Mouse (Mus musculus) CD8-positive naive resting alpha-beta T cell, adult 2 months (primary cell): ENCODE measurements around the gene Cacna1c.
"Not testable (repeated sequence)": the region's sequence is repeated elsewhere in the genome, so short reads cannot be mapped to it uniquely, and the experiment has no call there.

Experiments used
- DNase-seq, 2 experiments: peaks; one replicate each; pipeline ENCODE4 v3.0.0; 2022; ENCODE audit warnings: low read depth in 2 of 2, low spot score in 2 of 2

Gene Cacna1c

GRCm38 (mm10) chr6:119213375-119213774 is 17.2 kb upstream of the Cacna1c start:
- no peak for DNase-seq

- DNase-seq = not testable (repeated sequence)
These were observed 9.8 kb upstream of the Cacna1c start for GRCm38 (mm10) chr6:119206006-119206405.

GRCm38 (mm10) chr6:119204915-119205314 is 8.7 kb upstream of the Cacna1c start:
- DNase-seq = no peak

DNA sequence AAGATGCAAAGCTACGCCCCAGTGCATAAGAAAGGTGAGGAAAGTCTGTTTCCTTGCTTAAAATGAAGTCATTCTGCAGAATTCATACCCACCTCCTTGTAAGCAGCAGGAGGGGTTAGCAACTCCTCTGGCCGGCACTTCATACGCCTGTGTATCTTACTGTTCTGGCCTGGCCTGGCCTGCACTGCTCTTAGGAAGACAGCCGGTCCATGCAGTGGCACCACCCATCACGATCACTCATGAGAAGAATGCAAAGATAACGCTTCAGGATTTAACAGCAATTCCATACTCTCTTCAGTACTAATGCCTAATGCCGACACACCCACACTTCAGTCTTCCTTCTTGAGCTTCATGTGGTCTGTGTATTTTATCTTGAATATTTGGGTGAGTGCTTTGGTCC is 8.1 kb upstream of the Cacna1c start:
- no peak for DNase-seq

- no peak for DNase-seq
These were observed 5.4 kb upstream of the Cacna1c start for GRCm38 (mm10) chr6:119201575-119201974.

GRCm38 (mm10) chr6:119200362-119200761 is 4.1 kb upstream of the Cacna1c start:
- no peak for DNase-seq

DNA sequence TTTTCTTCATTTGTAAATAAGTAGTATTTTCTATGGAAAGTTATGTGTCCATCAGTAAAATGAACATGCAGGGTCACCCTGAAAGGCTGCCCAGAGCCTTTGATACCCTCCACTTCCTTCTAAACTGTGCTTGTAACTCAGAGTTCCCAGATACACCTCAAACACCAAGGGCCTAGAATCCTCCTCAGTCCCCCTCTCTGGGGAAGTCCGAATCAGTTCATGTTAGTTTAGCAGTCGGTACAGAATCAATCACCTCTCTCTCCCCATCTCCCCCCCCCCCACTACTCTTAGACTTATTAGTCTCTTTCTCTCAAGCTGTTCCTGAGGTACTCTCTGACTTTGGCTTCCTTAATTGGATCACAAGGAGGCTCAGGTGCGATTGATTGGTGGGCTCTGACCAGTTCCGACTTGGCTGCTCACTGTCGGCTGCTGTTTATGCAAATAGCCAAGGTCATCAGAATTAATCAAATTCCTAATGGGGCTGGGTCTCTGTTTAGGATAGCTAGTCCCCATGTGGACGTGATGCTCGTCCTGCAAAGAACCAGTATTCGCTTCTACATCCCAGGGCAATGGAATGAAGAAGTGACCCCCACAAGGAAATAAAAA is 3.2 kb upstream of the Cacna1c start:
- DNase-seq = no peak

- DNase-seq = no peak
These were observed 2.5 kb upstream of the Cacna1c start for GRCm38 (mm10) chr6:119198534-119199273.

GRCm38 (mm10) chr6:119194601-119195000 is 1.6 kb downstream of the Cacna1c start:
- no peak for DNase-seq

GRCm38 (mm10) chr6:119194161-119194560 is 2.1 kb downstream of the Cacna1c start:
- no peak for DNase-seq

GRCm38 (mm10) chr6:119193571-119194154 is 2.6 kb downstream of the Cacna1c start:
- no peak for DNase-seq

DNA sequence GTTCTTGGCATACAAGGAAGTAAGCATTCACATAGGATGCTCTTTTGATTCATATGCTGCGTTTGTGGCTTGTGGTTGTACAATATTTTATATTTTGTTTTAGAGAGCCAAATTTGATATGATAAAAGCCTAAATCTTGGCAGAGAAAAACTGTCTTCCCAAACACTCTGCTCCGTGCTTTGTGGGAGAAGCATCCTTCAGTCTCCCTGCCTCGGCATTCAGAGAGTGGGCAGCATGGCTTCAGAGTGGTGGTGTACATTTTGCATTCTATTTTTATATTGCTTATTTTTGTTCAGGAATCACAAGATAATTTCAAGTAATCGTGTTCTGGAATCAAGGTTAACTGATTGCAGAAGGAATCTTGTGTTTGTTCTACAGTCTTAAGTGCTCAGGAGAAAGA is 4.7 kb downstream of the Cacna1c start:
- DNase-seq = no peak

DNA sequence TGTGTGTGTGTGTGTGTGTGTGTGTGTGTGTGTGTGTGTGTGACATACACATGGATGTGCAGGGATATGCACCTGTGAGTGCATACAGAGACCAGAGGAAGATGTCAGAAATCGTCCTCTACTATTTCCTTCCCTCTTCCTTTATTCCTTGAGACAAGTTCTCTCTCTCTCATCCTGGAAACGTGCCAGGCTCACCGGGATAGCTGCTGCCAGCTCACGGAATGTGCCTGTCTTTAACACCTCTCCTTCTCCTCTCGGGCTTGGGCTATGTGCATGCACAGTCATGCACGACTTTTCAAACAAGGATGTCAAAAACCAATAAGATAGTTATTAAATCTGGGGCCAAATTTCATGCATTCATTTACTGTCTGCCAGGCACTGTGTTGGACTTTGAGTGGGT is 8.6 kb downstream of the Cacna1c start:
- no peak for DNase-seq

DNA sequence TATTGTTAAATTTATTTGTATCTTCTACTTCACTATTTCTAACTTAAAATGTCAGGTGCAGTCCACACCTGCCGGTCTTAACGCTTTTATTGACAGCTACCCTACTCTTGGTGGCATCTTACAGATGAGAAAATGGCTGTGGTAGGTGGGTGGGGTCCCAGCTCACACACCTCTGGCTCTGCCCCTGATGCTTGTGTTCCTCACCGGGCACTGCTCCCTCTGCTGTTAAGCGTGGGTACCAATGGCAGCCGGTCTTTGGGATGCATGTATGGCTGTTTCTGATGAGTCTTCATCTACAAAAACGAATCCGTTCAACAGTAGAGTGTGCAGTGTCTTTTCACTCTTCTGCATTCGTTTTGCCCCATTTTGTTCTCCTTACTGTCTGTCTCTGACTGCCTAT is 9.6 kb downstream of the Cacna1c start:
- DNase-seq = no peak

DNA sequence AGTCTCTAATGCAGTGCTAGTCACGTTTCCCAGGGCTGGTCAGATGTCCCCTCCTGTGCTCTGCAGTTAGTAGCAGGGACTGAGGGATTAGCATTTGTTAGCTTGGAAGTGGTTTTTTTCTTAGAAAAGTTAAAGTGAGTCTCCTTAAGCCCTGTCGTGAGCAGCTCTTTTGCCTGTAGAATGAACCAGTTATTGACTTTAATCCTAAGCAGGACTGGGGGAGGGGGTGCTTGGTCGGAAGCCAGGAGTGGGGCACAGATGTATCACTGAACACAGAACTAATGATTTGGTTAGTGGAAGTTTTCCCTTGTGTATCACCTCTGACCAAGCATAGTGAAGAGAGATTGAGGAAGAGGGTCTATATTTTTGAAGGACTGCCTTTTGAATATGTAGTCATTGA is 12.4 kb downstream of the Cacna1c start:
- DNase-seq = no peak

DNA sequence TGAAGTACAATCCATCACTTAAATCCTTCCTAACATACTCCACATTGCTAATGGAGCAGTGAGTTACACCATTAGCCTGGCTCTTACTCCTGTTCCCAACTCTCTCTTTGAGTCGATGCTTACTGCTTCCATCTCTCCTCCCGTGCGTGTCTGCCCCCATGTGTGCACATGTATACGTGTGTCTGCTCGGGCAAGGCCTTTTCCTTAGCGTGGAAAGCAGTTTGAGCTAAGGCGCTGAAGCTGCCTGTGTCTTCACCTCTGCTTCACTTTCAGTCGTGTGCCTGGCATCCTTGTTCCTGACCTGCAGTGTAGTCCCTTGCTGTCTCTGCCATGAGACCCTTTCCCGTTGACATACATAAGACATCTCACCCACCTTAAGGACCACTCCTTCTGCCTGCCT is 14.0 kb downstream of the Cacna1c start:
- DNase-seq = no peak

DNA sequence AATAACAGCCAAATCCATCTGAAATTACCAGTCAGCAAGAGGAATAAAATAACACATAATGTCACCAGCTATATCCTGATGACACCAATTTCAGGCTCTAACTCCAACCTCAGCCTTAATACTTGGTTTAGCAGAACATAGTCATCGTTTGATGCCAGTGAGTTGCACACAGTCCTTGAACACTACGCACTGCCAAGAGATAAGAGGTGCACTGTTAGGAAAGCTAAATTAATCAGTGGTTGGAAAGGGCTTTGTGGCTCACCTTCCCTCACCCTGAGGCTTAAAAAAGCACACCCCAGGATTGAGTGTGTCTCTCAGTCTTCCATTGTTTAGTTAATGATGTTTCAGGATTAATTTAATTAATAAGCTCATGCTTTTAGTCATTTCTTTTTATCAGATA is 16.0 kb downstream of the Cacna1c start:
- no peak for DNase-seq

- DNase-seq = no peak
These were observed 19.1 kb downstream of the Cacna1c start for GRCm38 (mm10) chr6:119177101-119177500.

GRCm38 (mm10) chr6:119176103-119176502 is 20.1 kb downstream of the Cacna1c start:
- DNase-seq = no peak

DNA sequence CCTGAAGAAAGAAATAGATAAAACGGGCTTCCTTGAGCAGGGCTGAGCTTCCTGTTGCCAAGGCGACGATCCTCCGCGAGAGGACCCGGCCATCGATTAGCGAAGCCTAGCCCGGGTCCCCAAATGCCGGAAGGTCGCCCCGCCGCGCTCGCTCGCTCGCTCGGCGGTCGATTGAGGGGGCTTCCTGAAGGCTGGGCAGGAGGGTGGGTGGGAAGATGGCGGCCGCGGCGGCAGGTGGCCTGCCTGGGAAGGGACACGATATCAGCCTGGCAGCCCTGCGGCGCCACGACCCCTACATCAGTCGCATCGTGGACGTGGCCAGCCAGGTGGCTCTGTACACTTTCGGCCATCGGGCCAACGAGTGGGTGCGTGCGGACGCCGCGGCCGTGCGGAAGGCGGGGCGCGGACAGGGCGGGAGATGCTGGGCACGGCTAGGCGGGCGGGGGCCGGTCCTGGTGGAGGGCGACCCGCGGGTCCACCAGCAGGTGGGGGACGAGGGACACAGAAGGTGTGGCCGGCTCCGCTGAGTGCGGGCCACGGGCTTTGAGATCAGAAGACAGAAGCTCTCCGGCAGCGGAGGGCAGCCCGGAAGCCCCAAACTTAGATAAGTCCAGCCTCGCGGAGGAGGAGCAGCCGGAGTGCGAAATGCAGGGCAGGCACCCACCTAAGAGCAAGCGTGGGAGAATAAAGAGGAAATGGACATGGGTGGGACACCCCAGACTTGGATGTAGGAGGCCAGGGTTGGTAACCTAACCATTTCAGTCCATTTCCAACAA is 21.0 kb downstream of the Cacna1c start, which contains the start of gene Dcp1b:
Gene Dcp1b, plus strand, starts transcription at position 176 of the 776 bp plus-strand sequence.
- DNase-seq = peak; percentile 75 to 84

DNA sequence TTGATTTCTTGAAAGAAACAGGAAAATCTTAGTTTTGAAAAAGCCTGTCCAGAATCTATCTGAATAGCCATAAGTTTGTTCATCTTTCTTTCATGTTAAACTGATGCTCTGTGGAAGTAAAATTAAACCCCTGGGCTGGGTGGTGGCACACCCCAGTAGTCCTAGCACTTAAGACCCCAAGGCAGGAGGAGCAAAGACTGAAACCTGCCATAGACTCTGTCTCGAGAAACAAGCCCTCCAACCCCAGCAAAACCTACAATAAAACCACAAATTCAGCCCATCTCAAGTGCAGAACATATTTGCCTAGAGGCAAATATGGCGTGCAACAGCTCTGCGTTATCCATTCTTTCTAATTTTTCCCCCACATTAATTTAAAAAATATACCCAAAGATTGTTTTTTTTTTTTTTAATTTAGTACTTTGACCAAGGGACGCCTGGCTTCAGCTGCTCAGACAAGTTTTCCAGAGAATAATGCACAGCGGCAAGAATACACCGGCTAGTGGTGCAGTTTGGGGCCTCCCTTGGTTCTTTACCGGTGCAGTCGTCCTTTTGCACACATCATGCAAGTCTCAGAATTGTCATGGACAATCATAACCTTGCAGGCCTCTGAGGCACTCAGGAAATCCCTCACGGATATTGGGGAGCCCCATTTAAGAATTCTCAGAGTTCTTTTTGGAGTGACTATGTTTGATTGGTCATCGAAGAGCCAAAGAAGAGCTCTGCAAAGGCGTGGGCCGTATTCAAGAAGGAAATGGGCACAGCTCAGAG is 21.7 kb downstream of the Cacna1c start:
- DNase-seq = no peak
